7 mouse cellular contexts compared by ENCODE assay signal in the genomic region with DNA sequence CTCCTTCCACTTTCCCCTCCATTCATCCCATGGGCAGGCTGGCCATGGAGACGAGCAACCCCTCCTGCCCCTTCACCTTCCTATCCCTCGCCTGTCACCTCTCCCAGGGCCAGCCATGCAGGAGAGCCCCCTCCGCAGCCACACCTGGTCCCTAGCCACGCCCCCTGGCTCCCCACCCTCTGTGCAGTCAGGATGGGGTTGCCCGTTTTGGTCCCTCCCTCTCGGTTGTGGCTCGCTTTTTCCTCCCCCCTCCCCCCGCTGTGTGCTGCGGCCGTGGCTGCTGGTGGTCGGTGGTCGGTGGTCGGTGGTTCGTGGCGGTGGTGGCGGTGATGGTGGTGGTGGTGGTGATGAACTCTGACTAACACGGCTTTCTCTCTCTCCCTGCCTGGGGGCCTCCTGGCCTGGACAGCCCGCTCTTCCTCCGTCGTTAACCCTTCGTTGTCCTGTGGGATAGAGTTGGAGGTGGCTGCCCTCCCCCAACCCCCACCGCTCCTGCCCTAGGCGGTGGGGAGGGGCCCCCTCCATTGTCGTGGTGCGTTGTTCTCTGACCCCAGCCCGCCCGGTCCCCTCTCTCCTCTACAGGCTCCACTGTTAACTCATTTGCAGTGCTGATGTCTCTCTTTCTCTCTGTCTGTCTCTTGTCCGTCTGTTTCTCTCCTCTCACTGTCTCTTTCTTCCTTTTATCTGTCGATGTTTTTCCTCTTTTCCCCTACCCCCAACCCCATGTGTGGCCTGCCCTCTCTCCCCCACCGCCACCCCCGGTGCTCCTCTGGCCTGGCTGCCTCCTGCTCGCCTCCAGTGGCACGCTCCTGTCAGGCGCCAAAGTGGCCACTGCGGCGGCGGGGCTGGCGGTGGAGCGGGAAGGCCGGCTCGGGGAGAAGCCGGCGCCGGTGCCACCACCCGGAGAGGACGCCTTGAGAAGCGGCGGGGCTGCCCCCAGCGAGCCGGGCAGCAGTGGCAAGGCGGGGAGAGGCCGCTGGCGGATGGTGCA. TPM values are rescaled to one million over a fixed set of nuclear protein-coding genes. Genes with fewer than 3 reads are reported as not detected.
DNase-seq lines count a peak whose midpoint lies in the region; ATAC-seq and TF ChIP-seq lines count a peak whose summit lies in the region.

No protein-coding gene starts in this region.

- TF ChIP-seq POLR2A in testis, adult 2 months (IDR thresholded peaks at IDR 0.05; ENCODE audit: control insufficient read depth, low read depth, low read length), result no peak

- H3K36me3 ChIP-seq in testis, adult 2 months (ENCODE audit: control insufficient read depth, insufficient read depth, low read length), result no peaks in the 10 kb centered on the region
- no peaks in the 10 kb centered on the region for H3K36me3 ChIP-seq in heart, embryonic 15.5 days
- H3K36me3 ChIP-seq in liver, embryonic 15.5 days (replicated peaks), result no peaks in the 10 kb centered on the region

- no peak for DNase-seq in testis, postnatal 14 days (ENCODE audit: low spot score)
- DNase-seq in layer of hippocampus, postnatal 36 days, result no peak
- DNase-seq in frontal cortex, postnatal 36 days (ENCODE audit: low spot score in 2 of 2), result no peak
- no peak for DNase-seq in cerebellum, postnatal 14 days

- H3K9me3 ChIP-seq in heart, embryonic 15.5 days (replicated peaks), result no peaks in the 10 kb centered on the region
- no peaks in the 10 kb centered on the region for H3K9me3 ChIP-seq in liver, embryonic 15.5 days (replicated peaks)

- peak overlapping the region; percentile 64 for H3K4me2 ChIP-seq in heart, embryonic 15.5 days
- H3K4me2 ChIP-seq in liver, embryonic 15.5 days, result peak overlapping the region; percentile 25; the same call in 1 of the 2 replicates

- no peak for ATAC-seq in heart, embryonic 15.5 days (replicated peaks; ENCODE audit: insufficient number of reproducible peaks, insufficient read depth, low FRiP score, low read depth)
- no peak for ATAC-seq in liver, embryonic 15.5 days (ENCODE audit: insufficient read depth)

- H3K4me1 ChIP-seq in testis, adult 2 months (ENCODE audit: control insufficient read depth, insufficient read depth, low read length), result peaks cover 16% of the 10 kb centered on the region
- peaks cover 45% of the 10 kb centered on the region for H3K4me1 ChIP-seq in heart, embryonic 15.5 days (replicated peaks)
- no peaks in the 10 kb centered on the region for H3K4me1 ChIP-seq in liver, embryonic 15.5 days (replicated peaks)

- H3K27me3 ChIP-seq in testis, adult 2 months (ENCODE audit: control insufficient read depth, insufficient read depth, low read length), result no peaks in the 10 kb centered on the region
- H3K27me3 ChIP-seq in heart, embryonic 15.5 days, result peaks cover 32% of the 10 kb centered on the region
- peaks cover 78% of the 10 kb centered on the region for H3K27me3 ChIP-seq in liver, embryonic 15.5 days

- WGBS in heart, embryonic 15.5 days, result 3% methylated on average over 53 of the region's 53 CpGs
- 4% methylated on average over 53 of the region's 53 CpGs for WGBS in liver, embryonic 15.5 days (ENCODE audit: insufficient replicate concordance)

- peak overlapping the region; percentile 14; the same call in 1 of the 2 replicates for H3K4me3 ChIP-seq in testis, adult 2 months (ENCODE audit: control insufficient read depth, low read depth, low read length)
- peak overlapping the region; percentile 35 for H3K4me3 ChIP-seq in heart, embryonic 15.5 days
- H3K4me3 ChIP-seq in liver, embryonic 15.5 days (replicated peaks), result no peak overlapping the region

- TF ChIP-seq CTCF in testis, adult 2 months (IDR thresholded peaks at IDR 0.05; ENCODE audit: control insufficient read depth, insufficient read depth, insufficient replicate concordance, low read depth, low read length), result no peak

- peak overlapping the region; percentile 38; the same call in 1 of the 2 replicates for H3K9ac ChIP-seq in heart, embryonic 15.5 days
- no peak overlapping the region for H3K9ac ChIP-seq in liver, embryonic 15.5 days

- no peak overlapping the region for H3K27ac ChIP-seq in testis, adult 2 months (ENCODE audit: control insufficient read depth, insufficient read depth, low read depth, low read length)
- no peak overlapping the region for H3K27ac ChIP-seq in heart, embryonic 15.5 days
- H3K27ac ChIP-seq in liver, embryonic 15.5 days (replicated peaks), result no peak overlapping the region

RNA-seq across cellular contexts. Expression of a gene that starts 33.4 kb away (rescaled TPM):
- polyA plus RNA-seq in testis, adult 2 months (2012; rRNA removed), result 10.9 and 11.0 TPM in 2 replicates
- polyA plus RNA-seq in heart, embryonic 15.5 days (2015; fragmentation: Nextera tagmentation; extraction: Ambion mirVana), result 0.48 and 0.94 TPM in 2 replicates
- 0.10 and 0.24 TPM in 2 replicates for polyA plus RNA-seq in liver, embryonic 15.5 days (2015; fragmentation: Nextera tagmentation; extraction: Ambion mirVana)
- 100 to 1,000 TPM; 301 to 303 TPM for total RNA-seq in layer of hippocampus, postnatal 36 days (2021)

RNA-seq across cellular contexts. Expression of a gene that starts 35.0 kb away (rescaled TPM):
- 27.1 and 28.9 TPM in 2 replicates for polyA plus RNA-seq in testis, adult 2 months (2012; rRNA removed)
- 0.13 and 0.23 TPM in 2 replicates for polyA plus RNA-seq in heart, embryonic 15.5 days (2015; fragmentation: Nextera tagmentation; extraction: Ambion mirVana)
- 0.07 TPM in 1 of 2 replicates, not detected in the other for polyA plus RNA-seq in liver, embryonic 15.5 days (2015; fragmentation: Nextera tagmentation; extraction: Ambion mirVana)
- total RNA-seq in layer of hippocampus, postnatal 36 days (2021), result 10 to 100 TPM; 78.7 to 89.3 TPM

Comparison
In these comparisons a context has a peak if more than half of its experiments do, and no peak if none do; other contexts are left out.
1. RNA of a gene that starts 35.0 kb away (polyA plus RNA-seq): 27.1 to 28.9 TPM in testis, adult 2 months; 0.13 to 0.23 TPM in heart, embryonic 15.5 days and 0.07 TPM in liver, embryonic 15.5 days; every median in the first group is over 10 times any median in the second.